Mouse (Mus musculus): ENCODE data around the gene Pemt.

Gene Pemt

DNA sequence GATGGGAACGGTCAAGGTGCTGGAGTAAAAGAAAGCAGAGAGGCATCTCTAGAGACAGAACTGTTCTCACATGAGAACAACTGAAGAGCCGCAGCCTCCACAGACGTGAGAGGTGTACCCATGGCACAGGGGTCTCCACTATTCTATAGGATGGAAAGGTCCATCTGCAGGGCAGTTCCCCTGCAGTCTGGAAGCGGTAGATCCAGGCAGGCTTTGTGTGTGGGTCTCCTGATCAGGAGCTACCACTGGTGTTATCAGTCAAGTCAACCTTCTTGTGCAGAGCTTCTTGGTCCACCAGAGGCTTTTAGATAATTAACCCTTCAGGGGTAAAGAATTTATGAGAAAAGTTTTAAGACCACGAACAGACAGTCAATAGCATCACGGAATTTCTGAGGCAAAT, 10.2 kb upstream of the Pemt start:
- no peak for DNase-seq (ENCODE audit: low spot score in 2 of 2)

DNA sequence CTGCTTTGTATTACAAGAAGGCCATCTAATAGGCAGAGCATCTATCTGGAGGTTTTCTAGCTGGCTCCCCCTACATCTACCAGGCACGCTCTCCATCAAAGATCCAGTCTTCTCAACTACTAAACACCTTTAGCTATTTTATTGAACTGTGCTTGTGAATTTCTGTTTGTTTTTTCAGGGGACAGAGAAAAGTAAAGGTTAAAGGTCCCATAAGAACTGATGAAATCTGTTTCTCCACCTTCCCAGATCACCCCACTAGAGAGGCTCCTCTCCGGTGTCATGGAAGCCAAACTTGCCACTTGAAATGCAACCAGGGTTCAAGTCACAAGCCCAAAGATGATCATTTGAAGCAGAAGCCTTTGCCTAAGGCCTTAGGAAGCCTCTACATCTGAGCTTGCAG, 2.6 kb upstream of the Pemt start:
- DNase-seq (ENCODE audit: low spot score in 2 of 2), result no peak

DNA sequence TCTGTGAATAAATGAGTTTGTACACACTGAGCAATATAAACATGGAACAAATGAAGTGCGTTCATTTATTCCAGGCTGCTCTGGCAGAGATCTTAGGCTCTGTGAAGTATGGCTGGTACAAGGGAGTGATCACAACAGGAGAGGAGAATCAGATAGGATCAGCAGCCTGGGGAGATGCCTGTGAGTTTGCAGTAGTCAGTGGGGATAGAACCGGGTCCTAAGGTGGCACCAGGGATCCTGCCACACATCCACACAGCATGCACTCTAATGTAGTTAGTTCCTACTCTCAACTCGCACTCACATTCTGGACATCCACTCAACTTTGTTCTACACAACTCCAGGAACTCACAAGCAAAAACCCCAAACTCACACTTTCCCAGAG, 622 bp downstream of the Pemt start:
- no peak for DNase-seq (ENCODE audit: low spot score in 2 of 2)

DNA sequence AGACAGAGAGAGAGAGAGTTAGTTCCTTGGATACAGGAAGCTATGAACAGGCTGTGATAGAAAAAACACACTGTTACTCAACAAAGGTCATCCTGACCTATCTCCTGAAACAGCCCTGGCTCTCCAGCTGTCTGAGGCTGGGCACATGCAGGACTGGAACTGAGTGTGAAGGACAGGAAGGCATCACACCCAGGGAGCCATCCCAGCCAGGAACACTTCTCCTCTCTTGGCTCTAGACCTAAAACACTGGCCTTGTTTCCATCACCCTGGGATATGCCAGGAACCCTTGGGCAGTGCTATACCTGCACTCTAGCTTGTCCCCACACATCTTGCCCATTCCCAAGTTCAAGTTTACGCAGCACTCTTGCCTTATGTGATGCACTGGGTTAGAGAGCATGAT, 1.5 kb downstream of the Pemt start:
- DNase-seq (ENCODE audit: low spot score in 2 of 2), result no peak

DNA sequence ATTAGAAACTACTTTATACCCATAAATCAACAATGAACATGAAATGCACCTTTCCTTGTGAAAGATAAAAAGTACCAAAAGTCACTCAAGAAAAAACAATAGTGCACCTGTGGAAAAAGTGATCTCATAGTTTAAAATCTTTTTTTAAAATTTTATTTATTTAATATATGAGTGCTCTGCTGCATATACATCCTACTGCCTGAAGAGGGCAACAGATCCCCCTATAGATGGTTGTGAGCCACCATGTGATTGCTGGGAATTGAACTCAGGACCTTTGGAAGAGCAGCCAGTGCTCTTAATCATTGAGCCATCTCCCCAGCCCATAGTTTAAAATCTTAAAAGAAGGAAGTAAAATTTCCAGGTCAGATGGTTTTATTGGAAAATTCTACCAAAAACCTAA, 4.0 kb downstream of the Pemt start:
- DNase-seq (ENCODE audit: low spot score in 2 of 2), result no peak

DNA sequence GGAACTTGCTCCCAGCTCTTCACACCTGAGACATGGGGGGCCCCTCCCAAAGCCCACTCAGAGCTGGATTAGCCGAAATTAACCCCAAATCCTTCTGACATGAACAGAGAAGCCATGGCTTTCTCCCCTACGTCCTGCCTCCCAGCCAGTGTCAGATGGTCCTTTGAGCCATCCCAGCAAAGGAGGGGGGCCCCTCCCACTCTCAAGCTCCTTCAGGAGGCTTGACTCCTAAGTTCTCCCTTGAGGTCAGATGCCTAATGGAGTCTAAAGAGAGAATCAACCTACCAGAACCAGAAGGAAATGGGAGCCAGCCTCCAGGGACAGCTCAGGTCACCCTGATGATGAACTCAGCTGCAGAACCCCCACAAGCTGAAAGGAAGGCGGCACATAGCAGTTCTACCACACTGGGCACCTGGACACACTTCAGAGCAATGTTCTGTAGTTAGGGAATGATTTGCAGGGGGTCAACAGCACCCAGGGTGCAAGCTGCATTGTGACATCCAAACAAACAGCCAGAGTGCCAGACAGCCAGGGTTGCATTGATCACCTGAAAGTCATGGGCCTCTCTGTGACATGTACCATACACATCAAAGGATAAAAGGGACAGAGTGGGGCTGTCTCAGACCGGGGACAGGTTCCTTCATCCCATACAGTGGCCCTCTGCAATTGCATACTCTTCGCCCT, 9.6 kb downstream of the Pemt start:
- DNase-seq (ENCODE audit: low spot score in 2 of 2), result no peak

DNA sequence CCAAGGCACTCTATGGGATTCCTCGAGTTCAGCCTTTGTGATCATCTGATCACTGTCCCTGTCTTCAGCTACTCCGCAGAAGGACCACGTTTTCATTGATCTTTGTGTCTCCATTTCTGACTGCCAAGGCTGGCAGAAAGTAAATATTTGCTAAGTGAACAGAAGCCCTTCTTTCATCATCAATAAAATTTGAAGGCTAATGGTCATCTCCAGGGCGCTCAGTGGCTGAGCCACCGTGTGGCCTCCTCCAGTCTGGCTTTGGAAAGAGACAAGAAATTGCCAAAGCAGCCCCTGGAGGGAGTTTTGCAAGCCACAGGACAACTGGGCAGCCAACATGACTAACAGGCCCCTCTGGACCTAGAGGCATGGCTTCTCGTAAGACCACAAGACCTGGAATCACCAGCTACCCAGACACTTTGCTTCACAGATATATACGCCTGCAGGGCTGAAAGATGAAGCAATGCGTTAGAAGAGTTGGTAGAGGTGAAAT, 11.3 kb downstream of the Pemt start:
- no peak for DNase-seq (ENCODE audit: low spot score in 2 of 2)

DNA sequence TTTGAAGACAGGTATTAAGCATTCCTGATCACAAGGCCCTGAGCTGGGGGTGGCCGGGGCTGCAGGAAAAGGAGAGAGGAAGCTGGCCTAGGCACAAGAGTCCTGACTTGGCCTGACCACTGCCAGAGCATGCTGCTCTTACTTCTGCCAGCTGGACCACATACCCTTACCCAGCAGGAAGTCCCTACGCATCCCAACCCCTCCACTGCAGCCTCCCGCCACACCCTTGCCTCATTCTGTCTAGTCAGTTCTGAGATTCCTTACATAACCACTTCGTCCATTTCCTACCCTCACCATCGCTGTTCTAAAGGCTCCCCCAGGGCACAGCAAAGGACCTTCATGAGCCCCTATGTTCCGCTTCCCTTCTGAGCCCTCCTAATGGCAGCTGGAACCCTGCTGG, 12.0 kb downstream of the Pemt start:
- DNase-seq (ENCODE audit: low spot score in 2 of 2), result no peak

DNA sequence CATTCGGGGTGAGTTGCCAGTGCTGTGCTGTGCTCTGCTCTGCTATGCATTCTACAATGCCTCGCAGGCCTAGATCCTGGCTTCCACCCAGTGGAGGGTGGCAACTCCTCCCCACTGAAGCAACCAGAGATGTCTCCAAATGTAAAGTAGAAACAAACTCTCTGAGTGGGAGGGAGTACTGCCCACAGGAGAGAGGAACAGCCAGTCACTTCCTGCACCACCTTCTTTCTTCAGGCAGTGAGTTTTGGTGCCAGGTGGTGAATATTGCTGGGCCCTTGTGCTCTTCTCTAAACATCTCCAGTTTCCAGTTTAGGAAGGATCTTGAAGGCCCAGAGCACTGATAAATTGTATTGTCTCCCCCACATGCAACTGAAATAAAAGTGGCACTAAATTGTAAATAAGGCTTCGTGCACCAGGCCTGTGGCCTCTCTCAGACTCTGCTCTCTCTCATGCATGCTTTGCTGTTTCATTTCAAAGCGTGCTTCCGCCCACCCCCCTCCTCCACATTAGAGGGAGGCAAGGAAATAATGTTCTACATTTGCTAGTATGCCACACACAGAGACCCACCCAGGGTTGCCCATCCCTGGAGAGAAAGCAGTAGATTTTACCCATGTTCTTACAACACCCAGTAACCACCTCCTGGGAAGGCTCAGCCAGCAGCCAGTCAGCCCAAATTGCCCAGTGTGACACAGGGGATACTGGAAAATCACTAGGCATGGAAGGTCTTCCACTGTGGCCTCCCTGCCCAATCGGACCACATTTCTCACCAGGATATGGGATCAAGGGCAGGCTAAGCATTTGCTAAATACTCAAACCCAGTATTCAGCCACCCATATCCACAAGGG, 13.5 kb downstream of the Pemt start:
- peak; percentile 48 to 49 for DNase-seq (ENCODE audit: low spot score in 2 of 2)

DNA sequence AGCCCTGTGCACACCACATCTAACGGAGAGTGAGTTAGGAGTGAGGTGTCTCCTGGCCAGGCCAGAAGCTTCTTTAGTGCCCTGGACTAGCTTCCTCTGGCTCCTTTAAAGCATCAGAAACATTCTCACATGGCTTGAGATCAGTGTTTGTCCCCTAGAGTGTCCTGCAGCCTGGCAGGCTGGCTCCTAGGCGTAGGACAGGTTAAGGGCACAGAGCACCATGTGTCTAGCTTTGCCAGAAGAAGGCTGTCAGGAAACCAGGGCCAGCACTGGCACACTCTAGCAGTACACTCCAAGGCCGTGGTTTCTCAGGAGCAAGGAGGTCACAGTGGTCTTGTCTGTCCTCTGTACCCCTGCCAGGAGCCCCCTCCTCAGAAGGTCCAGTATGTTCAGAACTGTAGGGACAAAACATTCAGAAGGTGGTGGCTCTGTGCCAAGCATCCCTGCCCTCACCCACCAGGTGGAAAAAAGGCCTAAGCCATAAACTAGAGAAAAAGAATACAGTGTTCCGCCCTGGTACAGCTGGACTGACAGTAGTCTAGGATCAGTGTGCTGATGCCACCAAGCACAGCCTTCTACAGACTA, 15.4 kb downstream of the Pemt start:
- DNase-seq (ENCODE audit: low spot score in 2 of 2), result no peak

DNA sequence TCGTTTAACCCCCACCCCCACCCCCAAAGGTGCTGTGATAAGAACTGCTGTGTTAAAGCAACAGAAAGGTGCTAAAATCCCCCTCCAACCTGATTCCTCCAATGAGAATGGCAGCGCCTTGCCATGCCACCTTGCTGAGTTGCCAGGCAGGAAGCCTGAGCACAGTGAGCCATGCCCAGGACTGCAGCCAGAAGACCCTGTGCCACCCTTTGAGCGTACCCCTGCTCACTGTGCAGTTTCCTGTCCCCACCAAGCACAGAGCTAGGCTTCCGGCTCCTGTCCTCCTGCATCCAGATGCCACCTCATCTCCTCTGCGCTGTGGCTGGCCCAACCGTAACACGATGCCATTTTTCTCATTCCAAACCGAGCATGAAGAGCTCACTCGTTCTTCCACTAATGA, 16.3 kb downstream of the Pemt start:
- DNase-seq (ENCODE audit: low spot score in 2 of 2), result no peak

DNA sequence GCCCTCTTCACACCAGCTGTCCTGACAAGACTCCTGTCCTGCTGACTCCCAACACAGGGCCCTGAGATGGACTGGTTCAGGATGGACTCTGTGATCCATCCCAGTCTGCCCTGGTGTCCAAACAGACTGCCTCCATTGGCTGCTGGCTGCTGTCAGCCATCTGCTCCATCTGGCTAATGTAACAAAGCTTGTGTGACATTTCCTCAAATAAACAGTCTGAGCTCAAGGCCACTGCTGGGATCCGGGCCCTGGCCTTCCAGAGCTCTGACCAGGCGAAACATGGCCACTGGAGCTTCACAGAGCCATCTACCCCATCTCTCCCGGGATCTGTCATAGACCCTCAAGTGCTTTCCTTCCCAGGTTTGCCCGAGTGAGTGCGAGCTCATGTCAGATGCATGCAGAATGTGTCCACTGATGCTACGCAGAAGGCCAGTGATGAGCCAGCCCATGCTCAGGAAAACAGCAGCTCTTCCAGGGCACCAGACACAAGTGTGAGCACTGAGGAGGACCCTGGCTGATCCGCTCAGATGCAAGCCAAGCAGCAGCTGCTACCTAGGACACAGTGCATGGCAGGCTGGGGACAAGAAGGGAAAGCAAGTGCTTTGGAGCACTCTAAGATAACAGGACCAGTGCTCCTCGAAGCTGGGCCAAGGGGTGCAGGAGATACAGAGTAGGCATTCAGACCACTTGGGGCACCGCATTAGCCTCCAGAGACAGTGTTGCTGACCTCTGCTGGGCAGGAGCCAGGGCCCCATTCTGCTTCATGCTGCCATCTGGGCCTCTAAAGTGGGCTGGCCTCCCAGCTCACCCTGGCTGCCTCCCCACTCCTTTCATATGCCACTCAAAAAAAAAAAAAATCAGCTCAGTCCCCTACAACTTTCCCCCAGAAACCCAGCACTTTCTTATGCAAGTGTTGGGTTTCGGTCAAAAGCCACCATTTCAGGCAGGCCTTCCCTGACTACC, 18.1 kb downstream of the Pemt start:
- no peak for DNase-seq (ENCODE audit: low spot score in 2 of 2)

DNA sequence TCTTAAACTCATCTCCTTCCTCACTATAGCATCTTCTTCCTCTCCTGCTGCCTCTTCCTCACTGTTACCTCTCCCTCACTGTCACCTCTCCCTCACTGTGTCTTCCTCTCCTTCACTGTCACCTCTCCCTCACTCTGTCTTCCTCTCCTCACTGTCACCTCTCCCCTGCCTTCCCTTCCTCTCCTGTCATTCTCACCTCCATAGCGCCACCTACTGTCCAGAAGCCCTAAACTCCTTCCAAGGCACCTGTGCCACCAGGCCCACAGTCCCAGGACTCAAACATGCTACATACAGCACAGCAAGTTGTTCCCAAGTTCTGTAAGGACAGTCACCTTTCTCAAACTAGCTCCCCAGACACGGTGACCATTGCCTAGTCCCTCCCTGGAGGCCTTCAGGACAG, 19.0 kb downstream of the Pemt start:
- DNase-seq (ENCODE audit: low spot score in 2 of 2), result peak; percentile 73 to 90

DNA sequence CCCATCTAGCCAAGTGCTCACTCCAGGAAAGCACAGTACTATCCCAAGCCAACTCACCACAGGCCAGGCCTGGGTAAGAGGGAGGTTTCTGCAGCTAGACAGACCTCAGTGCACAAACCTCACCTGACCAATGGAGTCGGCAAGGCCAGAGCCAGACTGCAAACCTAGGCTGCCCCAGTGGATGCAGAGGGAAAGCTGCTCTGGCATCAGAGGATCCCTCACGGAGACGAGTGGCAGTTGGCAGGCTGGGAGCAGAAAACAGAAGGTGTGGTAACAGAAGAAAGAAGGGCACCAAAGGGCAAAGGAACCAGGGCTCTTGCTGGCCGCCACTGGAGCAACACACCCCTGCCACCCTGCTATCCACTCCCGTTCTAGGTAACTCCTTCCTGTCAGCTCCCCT, 20.1 kb downstream of the Pemt start:
- DNase-seq (ENCODE audit: low spot score in 2 of 2), result no peak

DNA sequence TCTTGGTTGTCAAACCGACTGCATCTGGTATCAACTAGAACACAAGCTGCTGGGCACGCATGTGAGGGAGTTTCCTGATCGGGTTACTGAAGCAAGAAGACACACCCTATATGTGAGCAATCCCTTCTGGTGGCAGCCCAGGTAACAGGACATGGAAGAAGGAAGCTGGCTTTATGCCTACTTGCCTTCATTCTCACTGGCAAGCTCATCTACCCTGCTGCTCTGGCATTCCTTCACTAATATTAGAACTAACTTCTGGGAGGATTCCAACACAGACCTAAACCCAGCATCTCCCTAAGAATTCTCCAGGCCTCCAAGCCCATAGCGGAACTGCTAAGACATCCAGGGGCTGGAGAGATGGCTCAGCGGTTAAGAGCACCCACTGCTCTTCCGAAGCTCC, 25.1 kb downstream of the Pemt start:
- no peak for DNase-seq (ENCODE audit: low spot score in 2 of 2)

DNA sequence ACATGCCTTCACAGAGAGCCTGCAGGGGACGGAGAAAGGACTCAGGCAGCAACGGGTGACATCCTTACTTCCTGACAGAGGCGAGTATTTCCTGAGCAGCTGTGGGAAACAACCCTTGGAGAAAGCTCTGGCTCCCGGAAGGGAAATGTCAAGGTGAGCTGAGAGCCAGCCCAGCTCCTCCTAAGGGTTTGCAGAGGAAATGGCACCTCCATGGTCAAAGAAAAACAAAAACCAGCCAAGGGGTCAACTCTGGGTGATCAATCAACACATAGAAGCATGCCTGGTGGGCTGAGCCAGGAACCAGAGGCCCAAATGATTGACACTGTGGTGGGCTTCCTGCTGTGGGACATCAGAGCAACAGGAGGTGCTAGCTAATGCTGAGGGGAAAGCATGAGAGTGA, 29.6 kb downstream of the Pemt start:
- no peak for DNase-seq (ENCODE audit: low spot score in 2 of 2)

DNA sequence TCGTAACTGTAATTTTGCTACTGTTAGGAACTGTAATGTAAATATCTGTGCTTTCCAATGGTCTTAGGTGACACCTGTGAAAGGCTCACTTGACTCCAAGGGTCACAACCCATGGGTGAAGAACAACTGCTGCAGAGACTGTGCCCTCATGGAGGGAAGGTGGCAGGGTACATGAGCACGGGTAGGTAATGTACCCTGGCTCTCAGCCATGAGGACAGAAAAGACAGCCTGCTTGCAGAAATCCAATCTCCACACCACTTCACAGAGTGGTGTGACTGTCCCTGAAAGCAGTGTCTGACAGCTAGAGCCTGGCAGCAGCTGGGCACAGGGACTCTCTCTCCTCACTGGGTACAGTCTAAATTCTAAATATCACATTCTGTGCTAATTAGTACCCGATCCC, 34.8 kb downstream of the Pemt start:
- no peak for DNase-seq (ENCODE audit: low spot score in 2 of 2)

DNA sequence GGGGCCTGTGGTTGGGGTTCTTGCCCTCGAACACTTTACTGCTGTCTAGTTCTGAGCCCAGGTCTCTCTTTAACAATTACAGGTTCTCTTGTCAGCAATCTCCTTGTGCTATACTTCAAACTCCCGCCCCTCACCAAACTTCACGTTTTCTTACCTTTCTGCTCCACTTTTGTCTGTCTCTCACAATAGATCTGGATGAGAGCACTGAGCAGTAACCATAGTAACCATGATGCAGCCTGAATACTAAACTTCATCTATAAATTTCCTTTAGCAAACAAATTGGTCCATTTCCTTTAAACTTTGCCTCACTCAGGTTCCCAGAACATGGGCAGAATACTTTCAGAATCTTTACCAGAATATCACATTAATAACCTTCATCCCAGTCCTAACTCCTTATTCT, 36.8 kb downstream of the Pemt start:
- no peak for DNase-seq (ENCODE audit: low spot score in 2 of 2)

DNA sequence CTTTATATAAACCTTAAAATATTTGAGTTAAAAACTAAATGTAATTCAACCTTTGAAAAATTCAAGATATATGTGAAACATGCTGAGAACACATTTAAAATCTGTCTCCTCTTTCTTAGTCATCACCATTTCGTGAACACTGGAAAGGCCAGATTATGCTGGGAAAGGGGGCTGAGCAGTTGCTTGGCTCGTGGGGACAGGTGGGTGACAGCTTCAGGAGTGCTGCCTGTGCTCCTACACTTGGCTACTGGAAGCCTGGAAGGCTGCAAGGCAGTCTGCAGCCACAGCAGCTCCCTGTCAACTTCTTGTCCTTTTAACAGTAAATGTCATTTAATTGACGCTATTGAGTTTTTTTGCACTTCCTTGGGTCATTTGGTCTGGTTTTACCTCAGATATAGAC, 40.4 kb downstream of the Pemt start:
- no peak for DNase-seq (ENCODE audit: low spot score in 2 of 2)

DNA sequence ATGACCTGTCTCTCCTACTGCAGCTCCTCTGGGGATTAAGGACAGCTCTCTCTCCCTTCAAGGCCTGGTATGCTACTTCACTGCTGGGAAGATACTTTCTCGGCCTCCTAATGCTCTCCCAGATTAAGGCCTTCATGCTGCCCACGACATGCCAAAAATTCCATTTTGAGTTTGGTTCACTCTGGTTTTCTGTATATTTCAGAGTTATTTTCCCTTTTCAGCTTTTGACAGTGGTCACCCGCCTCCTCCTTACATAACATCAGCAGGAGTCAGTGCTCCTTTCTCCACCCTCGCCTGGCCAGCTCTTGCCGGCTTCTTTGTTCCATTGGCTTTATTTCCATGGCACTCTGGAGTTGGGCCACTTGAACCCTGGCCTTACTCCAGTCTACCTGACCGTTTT, 41.6 kb downstream of the Pemt start:
- no peak for DNase-seq (ENCODE audit: low spot score in 2 of 2)

DNA sequence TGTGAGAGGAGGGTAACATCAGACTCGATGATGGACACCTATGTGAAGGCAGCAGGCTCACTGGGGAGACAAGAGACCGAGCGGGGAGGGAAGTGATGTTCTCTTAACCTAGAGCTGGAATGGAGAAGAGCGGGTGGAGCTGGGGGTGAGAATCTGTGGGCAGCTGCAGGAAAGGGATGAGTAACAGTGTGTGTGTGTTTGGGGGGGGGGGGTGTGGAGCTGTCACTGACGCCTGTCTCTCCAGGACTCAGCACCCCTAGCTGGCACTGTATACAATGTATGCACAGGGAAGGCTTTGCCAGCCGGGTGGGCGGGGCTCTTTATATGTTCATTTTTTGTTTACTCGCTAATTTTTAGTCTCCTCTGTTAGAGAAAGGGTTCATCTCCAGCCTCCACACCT, 42.5 kb downstream of the Pemt start:
- DNase-seq (ENCODE audit: low spot score in 2 of 2), result no peak
